Comparison of ENCODE assay signal across 8 mouse cellular contexts in the genomic region with DNA sequence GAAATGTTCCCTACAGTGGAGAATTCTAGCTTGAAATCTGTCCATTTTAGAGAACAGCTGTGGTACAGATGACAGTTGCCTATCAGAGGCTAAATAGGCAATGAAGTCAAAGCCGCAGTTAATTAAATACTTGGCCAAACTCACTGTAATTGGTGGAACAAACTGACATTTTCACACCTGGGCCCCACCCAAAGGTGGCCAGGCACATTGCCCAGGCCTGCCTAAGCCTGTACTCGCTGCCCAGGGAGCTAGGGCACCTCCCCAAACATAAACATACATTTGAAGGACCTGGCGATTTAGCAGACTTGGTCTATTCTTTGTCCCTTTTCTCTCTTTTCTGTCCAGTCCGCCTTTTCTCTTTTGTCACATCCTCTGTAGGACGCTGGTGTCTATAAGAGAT. TPM values are rescaled to one million over a fixed set of nuclear protein-coding genes. Genes with fewer than 3 reads are reported as not detected.
DNase-seq lines count a peak whose midpoint lies in the region; ATAC-seq and TF ChIP-seq lines count a peak whose summit lies in the region.

A gene (plus strand): TSS at position 276 of the 400 bp plus-strand sequence.

- 14% methylated on average over 5 of the region's 5 CpGs for WGBS in liver, adult 2 months
- WGBS in hindbrain, embryonic 15.5 days = 33% methylated on average over 5 of the region's 5 CpGs
- WGBS in lung, embryonic 14.5 days = 25% methylated on average over 5 of the region's 5 CpGs

- 0 out of 2 replicates have a peak, but pooled peaks cover 3% of the 10 kb centered on the region for H3K79me2 ChIP-seq in liver, adult 2 months (ENCODE audit: control insufficient read depth, insufficient read depth, low read length)

- no peaks in the 10 kb centered on the region for H3K9me3 ChIP-seq in hindbrain, embryonic 15.5 days
- H3K9me3 ChIP-seq in lung, embryonic 14.5 days (ENCODE audit: low read depth, low read length) = no peaks in the 10 kb centered on the region

- H3K27ac ChIP-seq in liver, adult 2 months (replicated peaks; ENCODE audit: insufficient read depth, low read depth, low read length) = peak within 1 kb of the TSS; percentile 58
- H3K27ac ChIP-seq in hindbrain, embryonic 15.5 days (replicated peaks) = peak within 1 kb of the TSS; percentile 83
- H3K27ac ChIP-seq in lung, embryonic 14.5 days (ENCODE audit: low read depth) = peak within 1 kb of the TSS; percentile 68

- peak within 1 kb of the TSS; percentile 72 for H3K9ac ChIP-seq in liver, adult 2 months (ENCODE audit: low read depth, low read length)
- peak within 1 kb of the TSS; percentile 69 for H3K9ac ChIP-seq in hindbrain, embryonic 15.5 days
- peak within 1 kb of the TSS; percentile 60 for H3K9ac ChIP-seq in lung, embryonic 14.5 days

- TF ChIP-seq POLR2A in liver, adult 2 months (IDR thresholded peaks at IDR 0.05; ENCODE audit: extremely low read depth, insufficient read depth, low read length) = no peak

- peak within 1 kb of the TSS; percentile 70 for H3K4me3 ChIP-seq in liver, adult 2 months (ENCODE audit: insufficient read depth, low read depth, low read length)
- H3K4me3 ChIP-seq in hindbrain, embryonic 15.5 days = peak within 1 kb of the TSS; percentile 61
- peak within 1 kb of the TSS; percentile 50 for H3K4me3 ChIP-seq in lung, embryonic 14.5 days (ENCODE audit: low read depth, low read length)

- TF ChIP-seq CTCF in liver, adult 2 months (IDR thresholded peaks at IDR 0.05; ENCODE audit: low read depth, low read length) = no peak
- no peak for TF ChIP-seq CTCF in lung, embryonic 14.5 days (IDR thresholded peaks at IDR 0.05; ENCODE audit: low read depth)

- DNase-seq in liver, adult 2 months (ENCODE audit: extremely low read depth, low read depth, low spot score) = no peak
- DNase-seq in liver = no peak
- peak; percentile 22 to 25 for DNase-seq in cerebellum, postnatal 10 days
- no peak for DNase-seq in lung, embryonic 14.5 days
- DNase-seq in thymus, postnatal 14 days = no peak

- peaks cover 10% of the 10 kb centered on the region for H3K4me1 ChIP-seq in liver, adult 2 months (ENCODE audit: control insufficient read depth, insufficient read depth, low read length)
- peaks cover 19% of the 10 kb centered on the region for H3K4me1 ChIP-seq in hindbrain, embryonic 15.5 days (replicated peaks)
- H3K4me1 ChIP-seq in lung, embryonic 14.5 days (ENCODE audit: insufficient read depth) = 0 out of 2 replicates have a peak, but pooled peaks cover 3% of the 10 kb centered on the region

- H3K36me3 ChIP-seq in liver, adult 2 months (ENCODE audit: control insufficient read depth, insufficient read depth, low read length) = peaks cover 28% of the 10 kb centered on the region
- peaks cover 32% of the 10 kb centered on the region for H3K36me3 ChIP-seq in hindbrain, embryonic 15.5 days
- peaks cover 40% of the 10 kb centered on the region for H3K36me3 ChIP-seq in lung, embryonic 14.5 days (ENCODE audit: insufficient read depth)

- H3K4me2 ChIP-seq in hindbrain, embryonic 15.5 days = peak within 1 kb of the TSS; percentile 86
- H3K4me2 ChIP-seq in lung, embryonic 14.5 days = peak within 1 kb of the TSS; percentile 91

- H3K27me3 ChIP-seq in liver, adult 2 months (ENCODE audit: control insufficient read depth, insufficient read depth, low read length) = no peaks in the 10 kb centered on the region
- H3K27me3 ChIP-seq in hindbrain, embryonic 15.5 days = no peaks in the 10 kb centered on the region
- H3K27me3 ChIP-seq in lung, embryonic 14.5 days (ENCODE audit: insufficient read depth, low read length) = no peaks in the 10 kb centered on the region

- no peak for ATAC-seq in hindbrain, embryonic 15.5 days (ENCODE audit: low FRiP score, low read depth)
- ATAC-seq in lung, embryonic 14.5 days (ENCODE audit: insufficient read depth) = no peak
- no peak for ATAC-seq in megakaryocyte progenitor cell, adult 5-6 weeks (replicated peaks; ENCODE audit: poor library complexity)
- ATAC-seq in erythroid progenitor cell, adult 5-6 weeks (replicated peaks; ENCODE audit: low FRiP score, poor library complexity, severe bottlenecking) = no peak

RNA-seq across cellular contexts. Expression of the gene that starts here (rescaled TPM):
- total RNA-seq in liver, adult 2 months (2014; rRNA removed) = 3.1 and 4.4 TPM in 2 replicates
- 5.3 and 7.6 TPM in 2 replicates for polyA plus RNA-seq in liver, adult 2 months (2012; rRNA removed)
- polyA plus RNA-seq in hindbrain, embryonic 15.5 days (2015; fragmentation: Nextera tagmentation; extraction: Ambion mirVana) = 4.4 and 4.8 TPM in 2 replicates
- 2.6 and 3.4 TPM in 2 replicates for polyA plus RNA-seq in lung, embryonic 14.5 days (2014; fragmentation: Nextera tagmentation; extraction: Ambion mirVana)
- 2.9 and 5.0 TPM in 2 replicates for total RNA-seq in megakaryocyte progenitor cell, adult 5-6 weeks (2015)
- 0.91 and 1.4 TPM in 2 replicates for total RNA-seq in megakaryocyte progenitor cell, adult 5-6 weeks (2017)
- 5.9 TPM in 1 of 2 replicates, not detected in the other for total RNA-seq in erythroid progenitor cell, adult 5-6 weeks (2015; ENCODE audit: low replicate concordance)
- total RNA-seq in erythroid progenitor cell, adult 5-6 weeks (2017; ENCODE audit: low replicate concordance) = 2.6 and 5.3 TPM in 2 replicates

Comparison
In these comparisons a context has a peak if more than half of its experiments do, and no peak if none do; other contexts are left out.
1. DNase-seq: peak in cerebellum, postnatal 10 days (2 of 2); none in liver, adult 2 months (single experiment), liver (single experiment), lung, embryonic 14.5 days (single experiment) and thymus, postnatal 14 days (single experiment).
2. Peak in every context shown above with its lines, with median percentiles within 50 percentile points of each other: H3K27ac ChIP-seq, H3K4me3 ChIP-seq and H3K9ac ChIP-seq.